Mouse (Mus musculus): ENCODE measurements at regions not wholly inside any gene's neighbourhood (a gene's known extent, or its start where the extent isn't known, plus 50 kb on each side); places are given as distances from the start of the nearest gene placed in this dataset.

DNA sequence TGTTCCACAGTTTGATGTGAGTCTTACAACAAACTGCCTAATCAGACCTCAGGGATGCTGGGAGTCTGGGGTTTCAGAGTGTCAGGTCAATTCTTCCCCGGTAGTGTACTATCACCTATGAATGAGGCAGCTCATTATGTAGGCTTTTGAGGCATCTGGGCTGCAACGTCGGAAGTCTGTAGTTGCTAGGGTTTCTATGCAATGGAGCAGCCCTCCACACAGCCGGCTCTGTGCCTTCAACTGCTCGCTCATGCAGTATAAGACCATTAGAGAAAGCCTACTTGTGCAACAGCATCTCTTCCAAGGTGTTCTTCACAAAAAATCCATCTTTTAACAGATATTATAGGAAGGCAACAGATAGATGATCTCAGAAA lies 418.4 kb upstream of the Nrp1 start:
- TF ChIP-seq MAX (IDR thresholded peaks at IDR 0.05; ENCODE audit: low read length), result no peak
- no peak for TF ChIP-seq BHLHE40 (IDR thresholded peaks at IDR 0.05; ENCODE audit: borderline replicate concordance, low read depth, low read length)
- TF ChIP-seq CTCF (IDR thresholded peaks at IDR 0.05 in 2 of 3, conservative IDR thresholded peaks at IDR 0.05 in 1 of 3; ENCODE audit: control insufficient read depth in 1 of 3, insufficient read depth in 1 of 3, low read depth in 2 of 3, low read length in 3 of 3, poor library complexity in 1 of 3, severe bottlenecking in 1 of 3), result no peak
- TF ChIP-seq TBP (IDR thresholded peaks at IDR 0.05; ENCODE audit: low read depth, low read length), result no peak
- TF ChIP-seq POLR2A (IDR thresholded peaks at IDR 0.05; ENCODE audit: control insufficient read depth in 1 of 2, insufficient read depth in 1 of 2, low read depth in 1 of 2, low read length in 2 of 2, poor library complexity in 1 of 2), result no peak
- TF ChIP-seq EP300 (IDR thresholded peaks at IDR 0.05; ENCODE audit: low read depth in 1 of 2, low read length in 2 of 2), result no peak
- TF ChIP-seq MYC (IDR thresholded peaks at IDR 0.05; ENCODE audit: low read depth, low read length), result no peak
- no peak for TF ChIP-seq MAFK (IDR thresholded peaks at IDR 0.05; ENCODE audit: borderline replicate concordance, low read depth, low read length)
- no peak for TF ChIP-seq JUND (IDR thresholded peaks at IDR 0.05; ENCODE audit: low read depth, low read length)
